Mouse (Mus musculus): ENCODE data around the gene Fst. TPM values are rescaled to one million over a fixed set of nuclear protein-coding genes. Genes with fewer than 3 reads are reported as not detected.

Gene Fst
- polyA plus RNA-seq, 1 experiment from 2014 or later = 10.4 TPM

GRCm38 (mm10) chr13:114425230-114425629 is 33.5 kb downstream of the Fst start:
- Histone ChIP-seq H3K36me3 (ENCODE audit: control insufficient read depth, insufficient read depth) (no peaks in the 10 kb centered on the region), H3K27ac (ENCODE audit: low read length) (no peak overlapping the region), H3K4me2 (ENCODE audit: low read length) (no peak overlapping the region), H3K9me3 (ENCODE audit: control insufficient read depth, low read length) (no peaks in the 10 kb centered on the region), H3K27me3 (replicated peaks; ENCODE audit: control insufficient read depth, insufficient read depth, low read length) (no peaks in the 10 kb centered on the region), H3K4me1 (replicated peaks; ENCODE audit: control insufficient read depth, insufficient read depth, low read length) (no peaks in the 10 kb centered on the region), H3K4me3 (replicated peaks; ENCODE audit: low read length) (no peak overlapping the region), H3K9ac (replicated peaks; ENCODE audit: low read depth, low read length) (no peak overlapping the region)
- no peak for ATAC-seq
- WGBS = 93% methylated on average over 5 of the region's 5 CpGs

- 90% methylated on average over 8 of the region's 8 CpGs for WGBS
- Histone ChIP-seq H3K27me3 (replicated peaks; ENCODE audit: control insufficient read depth, insufficient read depth, low read length) (no peaks in the 10 kb centered on the region), H3K27ac (ENCODE audit: low read length) (no peak overlapping the region), H3K4me2 (ENCODE audit: low read length) (no peak overlapping the region), H3K9ac (replicated peaks; ENCODE audit: low read depth, low read length) (no peak overlapping the region), H3K4me3 (replicated peaks; ENCODE audit: low read length) (no peak overlapping the region), H3K4me1 (replicated peaks; ENCODE audit: control insufficient read depth, insufficient read depth, low read length) (no peaks in the 10 kb centered on the region), H3K36me3 (ENCODE audit: control insufficient read depth, insufficient read depth) (no peaks in the 10 kb centered on the region), H3K9me3 (ENCODE audit: control insufficient read depth, low read length) (no peaks in the 10 kb centered on the region)
- ATAC-seq = no peak
These were observed 38.5 kb downstream of the Fst start for GRCm38 (mm10) chr13:114420235-114420634.

- no peaks in the 10 kb centered on the region for H3K4me1 ChIP-seq (replicated peaks; ENCODE audit: control insufficient read depth, insufficient read depth, low read length)
- H3K27ac ChIP-seq (ENCODE audit: low read length) = no peak overlapping the region
- H3K36me3 ChIP-seq (ENCODE audit: control insufficient read depth, insufficient read depth) = no peaks in the 10 kb centered on the region
- no peak overlapping the region for H3K4me2 ChIP-seq (ENCODE audit: low read length)
- no peak overlapping the region for H3K9ac ChIP-seq (replicated peaks; ENCODE audit: low read depth, low read length)
- WGBS = 83% methylated on average over 3 of the region's 3 CpGs
- no peaks in the 10 kb centered on the region for H3K27me3 ChIP-seq (replicated peaks; ENCODE audit: control insufficient read depth, insufficient read depth, low read length)
- no peaks in the 10 kb centered on the region for H3K9me3 ChIP-seq (ENCODE audit: control insufficient read depth, low read length)
- H3K4me3 ChIP-seq (replicated peaks; ENCODE audit: low read length) = no peak overlapping the region
- ATAC-seq = no peak
These were observed 39.4 kb downstream of the Fst start for GRCm38 (mm10) chr13:114419364-114419763.

GRCm38 (mm10) chr13:114412326-114412725 is 46.4 kb downstream of the Fst start:
- Histone ChIP-seq H3K4me2 (ENCODE audit: low read length) (no peak overlapping the region), H3K4me3 (replicated peaks; ENCODE audit: low read length) (no peak overlapping the region), H3K36me3 (ENCODE audit: control insufficient read depth, insufficient read depth) (no peaks in the 10 kb centered on the region), H3K27me3 (replicated peaks; ENCODE audit: control insufficient read depth, insufficient read depth, low read length) (no peaks in the 10 kb centered on the region), H3K27ac (ENCODE audit: low read length) (no peak overlapping the region), H3K9ac (replicated peaks; ENCODE audit: low read depth, low read length) (no peak overlapping the region), H3K4me1 (replicated peaks; ENCODE audit: control insufficient read depth, insufficient read depth, low read length) (no peaks in the 10 kb centered on the region), H3K9me3 (ENCODE audit: control insufficient read depth, low read length) (no peaks in the 10 kb centered on the region)
- ATAC-seq = no peak

GRCm38 (mm10) chr13:114406866-114407265 is 51.9 kb downstream of the Fst start:
- WGBS = 6% methylated on average over 5 of the region's 5 CpGs
- Histone ChIP-seq H3K27me3 (replicated peaks; ENCODE audit: control insufficient read depth, insufficient read depth, low read length) (no peaks in the 10 kb centered on the region), H3K9ac (replicated peaks; ENCODE audit: low read depth, low read length) (no peak overlapping the region), H3K36me3 (ENCODE audit: control insufficient read depth, insufficient read depth) (no peaks in the 10 kb centered on the region), H3K27ac (ENCODE audit: low read length) (no peak overlapping the region), H3K4me1 (replicated peaks; ENCODE audit: control insufficient read depth, insufficient read depth, low read length) (peaks cover 2% of the 10 kb centered on the region; the same call in 1 of the 2 replicates), H3K4me3 (replicated peaks; ENCODE audit: low read length) (no peak overlapping the region), H3K4me2 (ENCODE audit: low read length) (no peak overlapping the region), H3K9me3 (ENCODE audit: control insufficient read depth, low read length) (no peaks in the 10 kb centered on the region)
- ATAC-seq = no peak

- whole genome bisulfite sequencing = 8% methylated on average over 5 of the region's 5 CpGs
- Histone ChIP-seq H3K4me1 (replicated peaks; ENCODE audit: control insufficient read depth, insufficient read depth, low read length) (peaks cover 2% of the 10 kb centered on the region; the same call in 1 of the 2 replicates), H3K9ac (replicated peaks; ENCODE audit: low read depth, low read length) (no peak overlapping the region), H3K4me2 (ENCODE audit: low read length) (no peak overlapping the region), H3K9me3 (ENCODE audit: control insufficient read depth, low read length) (no peaks in the 10 kb centered on the region), H3K36me3 (ENCODE audit: control insufficient read depth, insufficient read depth) (no peaks in the 10 kb centered on the region), H3K4me3 (replicated peaks; ENCODE audit: low read length) (no peak overlapping the region), H3K27me3 (replicated peaks; ENCODE audit: control insufficient read depth, insufficient read depth, low read length) (no peaks in the 10 kb centered on the region), H3K27ac (ENCODE audit: low read length) (no peak overlapping the region)
- ATAC-seq = no peak
These were observed 52.3 kb downstream of the Fst start for GRCm38 (mm10) chr13:114406424-114406823.

GRCm38 (mm10) chr13:114405100-114405715 is 53.5 kb downstream of the Fst start:
- no peak for ATAC-seq
- H3K36me3 ChIP-seq (ENCODE audit: control insufficient read depth, insufficient read depth) = no peaks in the 10 kb centered on the region
- no peak overlapping the region for H3K4me2 ChIP-seq (ENCODE audit: low read length)
- H3K27ac ChIP-seq (ENCODE audit: low read length) = no peak overlapping the region
- no peak overlapping the region for H3K4me3 ChIP-seq (replicated peaks; ENCODE audit: low read length)
- no peaks in the 10 kb centered on the region for H3K27me3 ChIP-seq (replicated peaks; ENCODE audit: control insufficient read depth, insufficient read depth, low read length)
- H3K9ac ChIP-seq (replicated peaks; ENCODE audit: low read depth, low read length) = no peak overlapping the region
- H3K9me3 ChIP-seq (ENCODE audit: control insufficient read depth, low read length) = no peaks in the 10 kb centered on the region
- H3K4me1 ChIP-seq (replicated peaks; ENCODE audit: control insufficient read depth, insufficient read depth, low read length) = peaks cover 2% of the 10 kb centered on the region; the same call in 1 of the 2 replicates
- WGBS = 75% methylated on average over 9 of the region's 9 CpGs

Other genes with a start within 250 kb of the Fst start
- gene Ndufs4, start 70.7 kb downstream of the Fst start, polyA plus RNA-seq (2015; fragmentation: Nextera tagmentation; extraction: Ambion mirVana) = 304 and 323 TPM in 2 replicates

All from forebrain, embryonic 16.5 days (tissue).